ENCODE assay signal across 16 mouse cellular contexts in the genomic region with DNA sequence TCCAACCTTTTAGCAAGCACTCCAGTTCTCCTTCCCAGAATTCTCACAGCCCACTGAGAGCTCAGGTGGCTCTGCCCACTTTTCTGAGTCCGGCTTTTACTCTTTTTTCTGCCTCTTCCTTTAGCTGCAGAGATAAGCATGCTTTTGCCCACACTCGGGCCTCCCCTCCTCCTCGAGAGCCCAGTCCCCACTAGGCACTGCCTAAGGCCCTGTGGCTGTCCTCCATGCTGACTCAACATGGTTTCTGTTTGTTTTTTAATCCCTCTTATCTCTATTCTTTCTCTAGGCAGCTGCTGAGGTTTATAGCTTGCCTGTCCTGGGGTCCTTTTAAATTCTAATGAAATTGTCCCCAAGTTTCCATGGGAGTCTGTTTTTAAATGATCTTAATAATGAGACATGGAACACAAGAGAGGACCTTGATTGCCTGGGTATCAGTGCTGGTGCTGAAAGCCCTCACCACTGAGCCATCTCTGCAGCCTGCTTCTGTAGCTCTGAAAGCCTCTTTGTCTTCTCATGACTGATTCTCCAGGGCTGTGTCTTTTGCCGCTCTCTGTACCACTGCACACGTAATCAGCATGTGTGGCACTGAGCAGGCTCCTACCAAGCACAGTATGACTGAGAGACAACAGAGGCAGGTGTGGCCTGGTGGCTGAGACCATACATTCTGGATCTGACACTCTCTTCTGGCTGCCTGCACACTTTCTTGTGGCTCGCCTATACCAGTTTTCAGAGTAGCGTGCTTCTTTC.
A peak's percentile ranks its signal among the peaks of the same experiment; 100 is the strongest.
DNase-seq lines count a peak whose midpoint lies in the region; ATAC-seq and TF ChIP-seq lines count a peak whose summit lies in the region.
"Had no signal": no experiment of that assay in that cellular context is flagged by ENCODE, and none has a peak within 500 bp of the region (broad histone marks: within the 10 kb centered on the region; RNA-seq: fewer than 3 reads in every experiment).

No protein-coding gene starts in this region.

- DNase-seq in heart, embryonic 10.5 days (ENCODE audit: low spot score) = no peak
- DNase-seq in brain, embryonic 14.5 days (ENCODE audit: low read depth) = peak; percentile 61
- DNase-seq in frontal cortex, postnatal 36 days (ENCODE audit: low spot score in 2 of 2) = no peak
- DNase-seq in kidney, adult 18-20 months = no peak
- DNase-seq: B cell, adult 2 months; cerebellum, adult 9-11 months; kidney, adult 9 months; liver, postnatal 0 days; thymus, postnatal 14 days had no signal

- TF ChIP-seq CTCF in brain, embryonic 14.5 days (IDR thresholded peaks at IDR 0.05; ENCODE audit: borderline replicate concordance, extremely low read depth, insufficient read depth, insufficient read length) = no peak

- H3K9ac ChIP-seq in heart, embryonic 13.5 days = peak overlapping the region; percentile 52; the same call in 1 of the 2 replicates
- H3K9ac ChIP-seq in hindbrain, embryonic 15.5 days = no peak overlapping the region
- no peak overlapping the region for H3K9ac ChIP-seq in midbrain, embryonic 15.5 days
- H3K9ac ChIP-seq in liver, embryonic 12.5 days = no peak overlapping the region
- H3K9ac ChIP-seq: liver, postnatal 0 days had no signal

- H3K27me3 ChIP-seq in heart, embryonic 13.5 days (replicated peaks) = no peaks in the 10 kb centered on the region
- no peaks in the 10 kb centered on the region for H3K27me3 ChIP-seq in heart, embryonic 10.5 days (ENCODE audit: insufficient read depth, poor library complexity, severe bottlenecking)
- H3K27me3 ChIP-seq in hindbrain, embryonic 15.5 days = no peaks in the 10 kb centered on the region
- no peaks in the 10 kb centered on the region for H3K27me3 ChIP-seq in midbrain, embryonic 15.5 days (replicated peaks)
- no peaks in the 10 kb centered on the region for H3K27me3 ChIP-seq in liver, embryonic 12.5 days (replicated peaks)

- WGBS in heart, embryonic 13.5 days = 52% methylated on average over 7 of the region's 7 CpGs
- WGBS in heart, embryonic 10.5 days = 49% methylated on average over 7 of the region's 7 CpGs
- WGBS in hindbrain, embryonic 15.5 days = 55% methylated on average over 7 of the region's 7 CpGs
- 47% methylated on average over 7 of the region's 7 CpGs for WGBS in midbrain, embryonic 15.5 days
- WGBS in liver, embryonic 12.5 days (ENCODE audit: insufficient replicate concordance) = 50% methylated on average over 7 of the region's 7 CpGs

- TF ChIP-seq POLR2A in brain, embryonic 14.5 days (IDR thresholded peaks at IDR 0.05; ENCODE audit: borderline replicate concordance, extremely low read depth, insufficient read depth, insufficient read length, poor library complexity, severe bottlenecking) = no peak

- no peak overlapping the region for H3K4me2 ChIP-seq in heart, embryonic 13.5 days
- H3K4me2 ChIP-seq in hindbrain, embryonic 15.5 days = no peak overlapping the region
- no peak overlapping the region for H3K4me2 ChIP-seq in midbrain, embryonic 15.5 days
- H3K4me2 ChIP-seq in liver, embryonic 12.5 days = no peak overlapping the region

- H3K9me3 ChIP-seq in heart, embryonic 13.5 days = 0 out of 2 replicates have a peak, but pooled peaks cover 3% of the 10 kb centered on the region
- H3K9me3 ChIP-seq in heart, embryonic 10.5 days = no peaks in the 10 kb centered on the region
- H3K9me3 ChIP-seq in hindbrain, embryonic 15.5 days = no peaks in the 10 kb centered on the region
- no peaks in the 10 kb centered on the region for H3K9me3 ChIP-seq in midbrain, embryonic 15.5 days
- H3K9me3 ChIP-seq in liver, embryonic 12.5 days (replicated peaks) = peaks cover 4% of the 10 kb centered on the region; the same call in 1 of the 2 replicates

- peaks cover 37% of the 10 kb centered on the region for H3K36me3 ChIP-seq in heart, embryonic 13.5 days
- peaks cover 28% of the 10 kb centered on the region for H3K36me3 ChIP-seq in heart, embryonic 10.5 days
- peaks cover 17% of the 10 kb centered on the region for H3K36me3 ChIP-seq in hindbrain, embryonic 15.5 days
- no peaks in the 10 kb centered on the region for H3K36me3 ChIP-seq in midbrain, embryonic 15.5 days (replicated peaks)
- peaks cover 22% of the 10 kb centered on the region for H3K36me3 ChIP-seq in liver, embryonic 12.5 days

- ATAC-seq in heart, embryonic 13.5 days (ENCODE audit: extremely low read depth, insufficient number of reproducible peaks, low FRiP score, low TSS enrichment) = no peak
- peak; percentile 34; the same call in 1 of the 2 replicates for ATAC-seq in hindbrain, embryonic 15.5 days (ENCODE audit: low FRiP score, low read depth)
- peak; percentile 82 for ATAC-seq in midbrain, embryonic 15.5 days (replicated peaks)
- ATAC-seq in liver, embryonic 12.5 days = no peak
- ATAC-seq: activated CD4-positive, CD25-positive, alpha-beta regulatory T cell, adult 4 months; liver, postnatal 0 days had no signal

- peak overlapping the region; percentile 55 for H3K27ac ChIP-seq in heart, embryonic 13.5 days (replicated peaks)
- H3K27ac ChIP-seq in heart, embryonic 10.5 days = no peak overlapping the region; the same call in 1 of the 2 replicates
- H3K27ac ChIP-seq in hindbrain, embryonic 15.5 days (replicated peaks) = peak overlapping the region; percentile 30; the same call in 1 of the 2 replicates
- H3K27ac ChIP-seq in midbrain, embryonic 15.5 days = peak overlapping the region; percentile 64
- no peak overlapping the region for H3K27ac ChIP-seq in liver, embryonic 12.5 days
- H3K27ac ChIP-seq: layer of hippocampus, adult 2 months had no signal

- no peak overlapping the region for H3K4me3 ChIP-seq in heart, embryonic 13.5 days
- no peak overlapping the region for H3K4me3 ChIP-seq in heart, embryonic 10.5 days
- no peak overlapping the region for H3K4me3 ChIP-seq in hindbrain, embryonic 15.5 days
- no peak overlapping the region for H3K4me3 ChIP-seq in midbrain, embryonic 15.5 days
- no peak overlapping the region for H3K4me3 ChIP-seq in liver, embryonic 12.5 days
- H3K4me3 ChIP-seq: layer of hippocampus, adult 2 months; megakaryocyte, embryonic 14.5 days had no signal

- H3K4me1 ChIP-seq in heart, embryonic 13.5 days = peaks cover 18% of the 10 kb centered on the region
- H3K4me1 ChIP-seq in heart, embryonic 10.5 days = peaks cover 9% of the 10 kb centered on the region
- H3K4me1 ChIP-seq in hindbrain, embryonic 15.5 days (replicated peaks) = 0 out of 2 replicates have a peak, but pooled peaks cover 6% of the 10 kb centered on the region
- peaks cover 7% of the 10 kb centered on the region; the same call in 1 of the 2 replicates for H3K4me1 ChIP-seq in midbrain, embryonic 15.5 days
- peaks cover under 1% of the 10 kb centered on the region; the same call in 1 of the 2 replicates for H3K4me1 ChIP-seq in liver, embryonic 12.5 days

Comparison
In these comparisons a context has a peak if more than half of its experiments do, and no peak if none do; other contexts are left out.
1. H3K27ac ChIP-seq: peak in heart, embryonic 13.5 days (single experiment), hindbrain, embryonic 15.5 days (single experiment) and midbrain, embryonic 15.5 days (single experiment); none in heart, embryonic 10.5 days (single experiment) and liver, embryonic 12.5 days (single experiment).
2. ATAC-seq: peak in hindbrain, embryonic 15.5 days (single experiment) and midbrain, embryonic 15.5 days (single experiment); none in heart, embryonic 13.5 days (single experiment) and liver, embryonic 12.5 days (single experiment).